Mouse (Mus musculus) adrenal gland, postnatal 25 days (tissue): ENCODE results near the gene Klhl26. TPM values are rescaled to one million over a fixed set of nuclear protein-coding genes. Genes with fewer than 3 reads are reported as not detected.
A peak's percentile ranks its signal among the peaks of the same experiment; 100 is the strongest.

Source experiments
- DNase-seq: peaks from one replicate; pipeline ENCODE4 v3.0.0; 2021; ENCODE audit warnings: mixed read lengths
- total RNA-seq: library from RNA; stranded (reverse); gene quantifications from 2 replicates; pipeline ENCODE4 v1.2.3, GENCODE M21; 2021

The Klhl26 gene
- total RNA-seq, 1 experiment from 2014 or later = 24.9 TPM

GRCm38 (mm10) chr8:70447639-70448420 lies 28.9 kb downstream of the Klhl26 start:
- DNase-seq = peak; percentile 61

GRCm38 (mm10) chr8:70445988-70446387 lies 30.8 kb downstream of the Klhl26 start:
- no peak for DNase-seq

- no peak for DNase-seq
Measured at GRCm38 (mm10) chr8:70443326-70443725, 33.4 kb downstream of the Klhl26 start.

- DNase-seq = no peak
Measured at GRCm38 (mm10) chr8:70441565-70441964, 35.2 kb downstream of the Klhl26 start.

- DNase-seq = no peak
Measured at GRCm38 (mm10) chr8:70440246-70440645, 36.5 kb downstream of the Klhl26 start.

- DNase-seq = no peak
Measured at GRCm38 (mm10) chr8:70439848-70440179, 37.0 kb downstream of the Klhl26 start.

- DNase-seq = peak; percentile 98
Measured at GRCm38 (mm10) chr8:70439055-70439847, 37.5 kb downstream of the Klhl26 start, which contains the start of gene Crtc1. Crtc1 (minus strand) TSS chr8:70439579.

- no peak for DNase-seq
Measured at GRCm38 (mm10) chr8:70438423-70438822, 38.3 kb downstream of the Klhl26 start.

- DNase-seq = no peak
Measured at GRCm38 (mm10) chr8:70435156-70435555, 41.6 kb downstream of the Klhl26 start.

- DNase-seq = no peak
Measured at GRCm38 (mm10) chr8:70432991-70433536, 43.7 kb downstream of the Klhl26 start.

GRCm38 (mm10) chr8:70431213-70431612 lies 45.6 kb downstream of the Klhl26 start:
- DNase-seq = no peak

- DNase-seq = no peak
Measured at GRCm38 (mm10) chr8:70426300-70426907, 50.4 kb downstream of the Klhl26 start.

GRCm38 (mm10) chr8:70422722-70423121 lies 54.0 kb downstream of the Klhl26 start:
- DNase-seq = no peak

- no peak for DNase-seq
Measured at GRCm38 (mm10) chr8:70421349-70422104, 55.2 kb downstream of the Klhl26 start.

GRCm38 (mm10) chr8:70419879-70420643 lies 56.7 kb downstream of the Klhl26 start:
- no peak for DNase-seq

- no peak for DNase-seq
Measured at GRCm38 (mm10) chr8:70418954-70419353, 57.8 kb downstream of the Klhl26 start.

- DNase-seq = no peak
Measured at GRCm38 (mm10) chr8:70417914-70418313, 58.9 kb downstream of the Klhl26 start.

GRCm38 (mm10) chr8:70416941-70417340 lies 59.8 kb downstream of the Klhl26 start:
- no peak for DNase-seq

GRCm38 (mm10) chr8:70415540-70416451 lies 61.0 kb downstream of the Klhl26 start:
- peak; percentile 57 for DNase-seq
